Mouse (Mus musculus) neutrophil, adult 59 days (primary cell): ENCODE measurements around the gene Asphd2. TPM values are rescaled to one million over a fixed set of nuclear protein-coding genes. Genes with fewer than 3 reads are reported as not detected.

Experiments used
- total RNA-seq, 2 experiments: library from RNA; stranded (reverse); gene quantifications; 1 replicate in 1 of 2; 2 replicates in 1 of 2; pipeline ENCODE4 v1.2.4; 2023

The Asphd2 gene
- not detected for total RNA-seq

GRCm38 (mm10) chr5:112394779-112395443 is at the start of gene Asphd2:
TSS of gene Asphd2 (minus strand) at chr5:112394866.

GRCm38 (mm10) chr5:112355910-112356309 is 38.8 kb downstream of the Asphd2 start, which contains the start of gene Gm6583:
TSS of gene Gm6583 (minus strand) at chr5:112356033.

GRCm38 (mm10) chr5:112342463-112343204 is 52.0 kb downstream of the Asphd2 start, which contains the start of the genes Srrd and Hps4:
TSS of gene Srrd (minus strand) at chr5:112343040.
TSS of gene Hps4 (plus strand) at chr5:112343083.

Other genes with a start within 250 kb of the Asphd2 start
- 1 to 10 TPM; 3.0 to 3.6 TPM for gene Cryba4, start 142.3 kb downstream of the Asphd2 start, total RNA-seq
- 1 to 10 TPM in 1 of 2 experiments, under 1 TPM in 1; 0.56 to 1.0 TPM for gene Crybb1, start 139.1 kb downstream of the Asphd2 start, total RNA-seq
- gene Tpst2, start 118.2 kb downstream of the Asphd2 start, total RNA-seq, result 10 to 100 TPM; 79.9 to 92.5 TPM
- 10 to 100 TPM; 88.4 to 89.3 TPM for gene Tfip11, start 68.5 kb downstream of the Asphd2 start, total RNA-seq
- gene Srrd, start 51.8 kb downstream of the Asphd2 start, total RNA-seq, result 10 to 100 TPM; 20.2 to 27.4 TPM
- 10 to 100 TPM; 18.7 to 19.8 TPM for gene Hps4, start 51.8 kb downstream of the Asphd2 start, total RNA-seq
- not detected for gene Gm6583, start 38.8 kb downstream of the Asphd2 start, total RNA-seq
- gene Gm6588, start 54.6 kb upstream of the Asphd2 start, total RNA-seq, result not detected
- not detected for gene Sez6l, start 182.3 kb upstream of the Asphd2 start, total RNA-seq